Mouse (Mus musculus) small intestine, adult 2 months (tissue): ENCODE measurements around the gene Pam16.

Experiments used
- CTCF ChIP-seq: fragments of 200-500 bp; IDR thresholded peaks from 2 replicates; pipeline ENCODE4 v1.5.1; 2012; ENCODE audit warnings: low read depth, mild to moderate bottlenecking, control low read depth, inconsistent platforms, low read length, moderate library complexity, mixed read lengths; ENCODE audit not compliant: insufficient replicate concordance, insufficient read length; ENCODE audit errors: extremely low read depth
- POLR2A ChIP-seq: fragments of 200-500 bp; IDR thresholded peaks from 2 replicates; pipeline ENCODE4 v1.6.1; 2012; ENCODE audit warnings: low read depth, mild to moderate bottlenecking, control low read depth, inconsistent platforms, low read length, moderate library complexity

GRCm38 (mm10) chr16:4602189-4602588, 22.6 kb downstream of the Pam16 start:
- TF ChIP-seq CTCF (no peak), POLR2A (no peak)
